Mouse (Mus musculus) lung, adult 2 months (tissue): Measurements from ENCODE around the gene Slc35b4.

Experiments
- CTCF ChIP-seq: fragments of 200-500 bp; IDR thresholded peaks from 2 replicates; pipeline ENCODE4 v1.5.1; 2011; ENCODE audit warnings: mild to moderate bottlenecking, low read length, control low read depth; ENCODE audit not compliant: insufficient read depth
- POLR2A ChIP-seq: fragments of 200-500 bp; IDR thresholded peaks from 2 replicates; pipeline ENCODE4 v1.6.1; 2011; ENCODE audit warnings: low read depth, mild to moderate bottlenecking, control low read depth, low read length, borderline replicate concordance; ENCODE audit errors: extremely low read depth

GRCm38 (mm10) chr6:34173251-34173650 is 3.7 kb downstream of the Slc35b4 start:
- TF ChIP-seq CTCF, result no peak
- no peak for TF ChIP-seq POLR2A
